Mouse (Mus musculus) embryonic fibroblast, embryonic 13.5 days (primary cell): ENCODE data around the gene Gnpat. TPM values are rescaled to one million over a fixed set of nuclear protein-coding genes. Genes with fewer than 3 reads are reported as not detected.

Experiments used
- H3K27ac ChIP-seq: 2 replicates; pipeline ENCODE4 v1.5.1; 2012; ENCODE audit warnings: low read length, control low read depth, inconsistent platforms; ENCODE audit not compliant: insufficient read depth
- H3K4me1 ChIP-seq: 2 replicates; pipeline ENCODE4 v1.6.1; 2011; ENCODE audit warnings: low read length; ENCODE audit not compliant: control insufficient read depth, insufficient read depth
- H3K4me3 ChIP-seq: 2 replicates; pipeline ENCODE4 v1.5.1; 2011; ENCODE audit warnings: mild to moderate bottlenecking, control low read depth, low read length; ENCODE audit not compliant: insufficient read depth
- CTCF ChIP-seq: IDR thresholded peaks from 2 replicates; pipeline ENCODE4 v1.5.1; 2011; ENCODE audit warnings: mild to moderate bottlenecking, control low read depth, low read length, moderate library complexity, borderline replicate concordance; ENCODE audit not compliant: insufficient read depth
- POLR2A ChIP-seq: IDR thresholded peaks from 2 replicates; pipeline ENCODE4 v1.6.1; 2011; ENCODE audit warnings: low read depth, mild to moderate bottlenecking, control low read depth, low read length, moderate library complexity
- polyA plus RNA-seq: library from polyadenylated mRNA; stranded (reverse); fragments of >200 nt; gene quantifications from 2 replicates; pipeline ENCODE4 v1.2.4, GENCODE M21; 2011; ENCODE audit warnings: low read depth; ENCODE audit not compliant: missing spikeins, insufficient read length

Gene Gnpat
- polyA plus RNA-seq, 1 experiment, result 62.2 TPM

- TF ChIP-seq CTCF (no peak), POLR2A (no peak)
- Histone ChIP-seq H3K27ac (no peak overlapping the region), H3K4me1 (peaks cover 3% of the 10 kb centered on the region; the same call in 1 of the 2 replicates), H3K4me3 (no peak overlapping the region)
These were observed 55.1 kb downstream of the Gnpat start for GRCm38 (mm10) chr8:124917741-124918484.

GRCm38 (mm10) chr8:124921369-124922279, 58.8 kb downstream of the Gnpat start:
- Histone ChIP-seq H3K27ac (no peak overlapping the region), H3K4me1 (peaks cover 14% of the 10 kb centered on the region), H3K4me3 (no peak overlapping the region)
- TF ChIP-seq POLR2A, result no peak

GRCm38 (mm10) chr8:124922490-124923089, 59.8 kb downstream of the Gnpat start:
- TF ChIP-seq CTCF, result no peak
- TF ChIP-seq POLR2A, result no peak

GRCm38 (mm10) chr8:124923971-124924652, 61.3 kb downstream of the Gnpat start:
- TF ChIP-seq CTCF (no peak), POLR2A (no peak)
- peaks cover 25% of the 10 kb centered on the region for H3K4me1 ChIP-seq
- H3K4me3 ChIP-seq, result no peak overlapping the region
- H3K27ac ChIP-seq, result no peak overlapping the region

More at GRCm38 (mm10) chr8:124922490-124923089, 59.8 kb downstream of the Gnpat start:
- Histone ChIP-seq H3K27ac (no peak overlapping the region), H3K4me3 (no peak overlapping the region), H3K4me1 (peaks cover 23% of the 10 kb centered on the region)

GRCm38 (mm10) chr8:124925544-124926266, 62.9 kb downstream of the Gnpat start:
- peaks cover 25% of the 10 kb centered on the region for H3K4me1 ChIP-seq
- H3K4me3 ChIP-seq, result no peak overlapping the region
- TF ChIP-seq POLR2A (no peak), CTCF (no peak)
- H3K27ac ChIP-seq, result peak overlapping the region; percentile 38; the same call in 1 of the 2 replicates

GRCm38 (mm10) chr8:124926351-124926771, 63.5 kb downstream of the Gnpat start:
- no peak for TF ChIP-seq POLR2A
- no peak for TF ChIP-seq CTCF
- Histone ChIP-seq H3K27ac (peak overlapping the region; percentile 38; the same call in 1 of the 2 replicates), H3K4me1 (peaks cover 25% of the 10 kb centered on the region)

GRCm38 (mm10) chr8:124929006-124929405, 66.2 kb downstream of the Gnpat start:
- Histone ChIP-seq H3K27ac (no peak overlapping the region), H3K4me1 (peaks cover 19% of the 10 kb centered on the region), H3K4me3 (no peak overlapping the region)
- TF ChIP-seq POLR2A (no peak), CTCF (no peak)

More at GRCm38 (mm10) chr8:124926351-124926771, 63.5 kb downstream of the Gnpat start:
- no peak overlapping the region for H3K4me3 ChIP-seq

GRCm38 (mm10) chr8:124930086-124930485, 67.3 kb downstream of the Gnpat start:
- no peak for TF ChIP-seq POLR2A
- no peak for TF ChIP-seq CTCF
- Histone ChIP-seq H3K27ac (no peak overlapping the region), H3K4me1 (peaks cover 19% of the 10 kb centered on the region), H3K4me3 (no peak overlapping the region)

- TF ChIP-seq CTCF (no peak), POLR2A (no peak)
- Histone ChIP-seq H3K27ac (no peak overlapping the region), H3K4me3 (no peak overlapping the region), H3K4me1 (peaks cover 16% of the 10 kb centered on the region)
These were observed 67.8 kb downstream of the Gnpat start for GRCm38 (mm10) chr8:124930649-124931048.
